Mouse (Mus musculus) embryonic fibroblast, embryonic 13.5 days (primary cell): ENCODE results near the gene Gm17482.

Experiments used
- CTCF ChIP-seq: IDR thresholded peaks from 2 replicates; pipeline ENCODE4 v1.5.1; 2011; ENCODE audit warnings: mild to moderate bottlenecking, control low read depth, low read length, moderate library complexity, borderline replicate concordance; ENCODE audit not compliant: insufficient read depth
- POLR2A ChIP-seq: IDR thresholded peaks from 2 replicates; pipeline ENCODE4 v1.6.1; 2011; ENCODE audit warnings: low read depth, mild to moderate bottlenecking, control low read depth, low read length, moderate library complexity

GRCm38 (mm10) chr6:115274705-115275104 is 47.6 kb downstream of the Gm17482 start:
- no peak for TF ChIP-seq CTCF
- no peak for TF ChIP-seq POLR2A
